ENCODE assay signal across 8 mouse cellular contexts in the genomic region with DNA sequence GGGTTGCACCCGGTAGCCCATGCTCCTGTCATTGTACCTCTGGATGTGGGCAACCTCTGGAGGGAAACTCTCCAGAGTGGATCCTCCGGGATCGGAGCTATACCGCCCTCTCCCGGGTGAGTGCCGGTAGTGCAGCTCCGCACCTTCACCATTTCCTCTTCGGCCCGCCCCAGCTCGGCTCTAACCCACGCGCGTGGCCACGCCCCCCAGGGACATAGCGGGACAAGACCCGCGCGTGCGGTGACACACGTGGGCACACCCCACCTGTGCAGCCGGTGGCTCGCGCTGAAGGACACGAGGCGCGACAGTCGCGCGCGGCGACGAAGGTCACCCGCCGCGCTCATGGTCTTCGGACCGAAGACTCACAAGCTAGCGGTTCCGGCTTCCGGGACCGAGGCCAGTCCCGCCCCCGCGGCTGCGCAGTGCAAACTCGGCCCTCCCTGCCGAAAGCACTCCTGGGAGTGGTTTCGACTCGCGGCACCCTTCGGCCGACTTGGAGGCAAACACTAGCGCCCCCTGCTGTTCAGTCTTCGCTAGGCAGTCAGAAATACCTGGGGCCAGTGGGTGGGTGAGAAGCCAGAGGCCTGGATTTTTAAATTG. TPM values are rescaled to one million over a fixed set of nuclear protein-coding genes. Genes with fewer than 3 reads are reported as not detected.
A peak's percentile ranks its signal among the peaks of the same experiment; 100 is the strongest.
DNase-seq lines count a peak whose midpoint lies in the region; ATAC-seq and TF ChIP-seq lines count a peak whose summit lies in the region.

A gene (minus strand): TSS at position 432 of the 600 bp plus-strand sequence.

- H3K27me3 ChIP-seq in hindbrain, postnatal 0 days (ENCODE audit: insufficient read depth, low read length) = no peaks in the 10 kb centered on the region

- peak within 1 kb of the TSS; percentile 83 for H3K4me3 ChIP-seq in gastrocnemius, adult 2 months
- peak within 1 kb of the TSS; percentile 69 for H3K4me3 ChIP-seq in hindbrain, postnatal 0 days (ENCODE audit: low read length)
- peak within 1 kb of the TSS; percentile 67 for H3K4me3 ChIP-seq in left cerebral cortex, adult 2 months

- H3K4me1 ChIP-seq in hindbrain, postnatal 0 days (ENCODE audit: insufficient read depth, low read length) = peaks cover 5% of the 10 kb centered on the region; the same call in 1 of the 2 replicates

- peak within 1 kb of the TSS; percentile 68 for H3K4me2 ChIP-seq in hindbrain, postnatal 0 days (ENCODE audit: low read depth, low read length)

- no peaks in the 10 kb centered on the region for H3K9me3 ChIP-seq in hindbrain, postnatal 0 days (ENCODE audit: low read length)

- peak within 1 kb of the TSS; percentile 65 for H3K9ac ChIP-seq in hindbrain, postnatal 0 days (replicated peaks; ENCODE audit: low read length)

- ATAC-seq in hindbrain, postnatal 0 days = peak; percentile 99
- peak; percentile 81 for ATAC-seq in megakaryocyte, adult 5-6 weeks (ENCODE audit: poor library complexity, severe bottlenecking)

- peak within 1 kb of the TSS; percentile 98 for H3K27ac ChIP-seq in gastrocnemius, adult 2 months
- peak within 1 kb of the TSS; percentile 82 for H3K27ac ChIP-seq in hindbrain, postnatal 0 days
- H3K27ac ChIP-seq in left cerebral cortex, adult 2 months = peak within 1 kb of the TSS; percentile 86

- intact Hi-C loops in gastrocnemius, adult 2 months (cut with DNase I) = loop anchor here (1.0 to 2.0 kb wide), 2 partner anchors 65 to 1034 kb away; no protein-coding TSS in a partner anchor
- intact Hi-C loops in left cerebral cortex, adult 2 months (cut with DNase I) = loop anchor here (1.0 to 2.0 kb wide), 3 partner anchors 65 to 1034 kb away; no protein-coding TSS in a partner anchor

- DNase-seq in WW6 (ENCODE audit: low read depth, low spot score) = peak; percentile 92
- DNase-seq in cerebellum, postnatal 4 days (ENCODE audit: low spot score in 2 of 2) = peak; percentile 92 to 97
- DNase-seq in gastrocnemius, adult 2 months = peak; percentile 99
- DNase-seq in hindbrain, postnatal 0 days (ENCODE audit: low spot score) = peak; percentile 100
- DNase-seq in left cerebral cortex, adult 2 months (ENCODE audit: extremely low spot score in 1 of 2, low spot score in 2 of 2) = peak; percentile 96
- DNase-seq in right cerebral cortex, adult 2 months (ENCODE audit: low spot score in 2 of 2) = peak; percentile 97
- peak; percentile 98 for DNase-seq in urinary bladder, postnatal 14 days (ENCODE audit: low spot score)

- TF ChIP-seq CTCF in gastrocnemius, adult 2 months (IDR thresholded peaks at IDR 0.05) = peak; percentile 73
- TF ChIP-seq CTCF in hindbrain, postnatal 0 days (IDR thresholded peaks at IDR 0.05; ENCODE audit: low read depth) = peak; percentile 89
- peak; percentile 65 for TF ChIP-seq CTCF in left cerebral cortex, adult 2 months (IDR thresholded peaks at IDR 0.05)

- under 1% methylated on average over 54 of the region's 54 CpGs for WGBS in hindbrain, postnatal 0 days

- H3K36me3 ChIP-seq in hindbrain, postnatal 0 days (ENCODE audit: insufficient read depth, low read length) = no peaks in the 10 kb centered on the region

RNA-seq across cellular contexts. Expression of the gene that starts here (rescaled TPM):
- 10 to 100 TPM; 10.4 to 11.9 TPM for total RNA-seq in gastrocnemius, adult 2 months (2021)
- total RNA-seq in hindbrain, postnatal 0 days (2014; rRNA removed) = 65.7 and 86.8 TPM in 2 replicates
- 114 and 115 TPM in 2 replicates for polyA plus RNA-seq in hindbrain, postnatal 0 days (2015; fragmentation: Nextera tagmentation; extraction: Ambion mirVana)
- total RNA-seq in left cerebral cortex, adult 2 months (2021) = 10 to 100 TPM; 28.6 to 31.6 TPM
- total RNA-seq in megakaryocyte, adult 5-6 weeks (2015) = 97.1 and 106 TPM in 2 replicates
- total RNA-seq in megakaryocyte, adult 5-6 weeks (2017) = 61.2 and 67.4 TPM in 2 replicates

Comparison
In these comparisons a context has a peak if more than half of its experiments do, and no peak if none do; other contexts are left out.
1. Peak in every context shown above with its lines: DNase-seq, ATAC-seq, H3K4me3 ChIP-seq and H3K27ac ChIP-seq.